Mouse (Mus musculus) hindbrain, embryonic 14.5 days (tissue): ENCODE measurements at regions not wholly inside any gene's neighbourhood (a gene's known extent, or its start where the extent isn't known, plus 50 kb on each side); places are given as distances from the start of the nearest gene placed in this dataset.
A peak's percentile ranks its signal among the peaks of the same experiment; 100 is the strongest.

Source experiments
- ATAC-seq: fragments of 200-750 bp; cut with Nextera tagmentation; 2 replicates; pipeline ENCODE4 v1.8.0; 2017; ENCODE audit warnings: moderate number of reproducible peaks, mild to moderate bottlenecking, moderate TSS enrichment, moderate library complexity; ENCODE audit not compliant: low FRiP score
- DNase-seq: peaks from one replicate; pipeline ENCODE4 v3.0.0-alpha.2; 2015; ENCODE audit warnings: low spot score
- H3K27ac ChIP-seq: fragments of 300-500 bp; sonication (generic); 2 replicates; pipeline ENCODE4 v1.5.1; 2014; ENCODE audit warnings: mild to moderate bottlenecking, moderate library complexity
- H3K27me3 ChIP-seq: fragments of 300-500 bp; sonication (generic); 2 replicates; pipeline ENCODE4 v1.6.1; 2014; ENCODE audit warnings: mild to moderate bottlenecking, low read length, mixed read lengths; ENCODE audit not compliant: control insufficient read depth, insufficient read depth
- H3K36me3 ChIP-seq: fragments of 300-500 bp; sonication (generic); replicated peaks from 2 replicates; pipeline ENCODE4 v1.6.1; 2014; ENCODE audit not compliant: control insufficient read depth, insufficient read depth
- H3K4me1 ChIP-seq: fragments of 300-500 bp; sonication (generic); replicated peaks from 2 replicates; pipeline ENCODE4 v1.6.1; 2014; ENCODE audit warnings: antibody characterized with exemption, low read length, mixed read lengths; ENCODE audit not compliant: control insufficient read depth, insufficient read depth
- H3K4me2 ChIP-seq: fragments of 300-500 bp; sonication (generic); replicated peaks from 2 replicates; pipeline ENCODE4 v1.6.1; 2014; ENCODE audit warnings: mild to moderate bottlenecking, moderate library complexity
- H3K4me3 ChIP-seq: fragments of 300-500 bp; sonication (generic); replicated peaks from 2 replicates; pipeline ENCODE4 v1.5.1; 2014; ENCODE audit warnings: mild to moderate bottlenecking, low read length
- H3K9ac ChIP-seq: fragments of 300-500 bp; sonication (generic); 2 replicates; pipeline ENCODE4 v1.6.1; 2014
- H3K9me3 ChIP-seq: fragments of 300-500 bp; sonication (generic); 2 replicates; pipeline ENCODE4 v1.6.1; 2016; ENCODE audit warnings: low read length; ENCODE audit not compliant: control insufficient read depth
- WGBS: fragments of 180-500 bp; shearing (Covaris S2); extraction: QIAGEN DNeasy Blood & Tissue Kit; methylation state at CpG from one replicate; pipeline ENCODE4 v1.1.7; 2014; 5-methylcytosine and 5-hydroxymethylcytosine counted together

GRCm38 (mm10) chr3:133623201-133623744 is 78.3 kb upstream of the Tet2 start:
- WGBS = 51% methylated on average over 9 of the region's 9 CpGs
- Histone ChIP-seq H3K27ac (no peak overlapping the region), H3K9ac (no peak overlapping the region), H3K4me2 (no peak overlapping the region), H3K4me1 (no peaks in the 10 kb centered on the region), H3K9me3 (no peaks in the 10 kb centered on the region), H3K27me3 (no peaks in the 10 kb centered on the region), H3K4me3 (no peak overlapping the region), H3K36me3 (no peaks in the 10 kb centered on the region)
- no peak for DNase-seq
- peak; percentile 31; the same call in 1 of the 2 replicates for ATAC-seq

- WGBS = 80% methylated on average over 3 of the region's 3 CpGs
- Histone ChIP-seq H3K9me3 (no peaks in the 10 kb centered on the region), H3K4me3 (no peak overlapping the region), H3K4me1 (no peaks in the 10 kb centered on the region), H3K9ac (no peak overlapping the region), H3K27ac (no peak overlapping the region), H3K36me3 (no peaks in the 10 kb centered on the region), H3K4me2 (no peak overlapping the region), H3K27me3 (no peaks in the 10 kb centered on the region)
- no peak for DNase-seq
- ATAC-seq = no peak
Measured at GRCm38 (mm10) chr3:133624079-133624875, 79.3 kb upstream of the Tet2 start.

- Histone ChIP-seq H3K4me2 (no peak overlapping the region), H3K27me3 (no peaks in the 10 kb centered on the region), H3K9ac (no peak overlapping the region), H3K9me3 (no peaks in the 10 kb centered on the region), H3K4me1 (no peaks in the 10 kb centered on the region), H3K36me3 (no peaks in the 10 kb centered on the region), H3K4me3 (no peak overlapping the region), H3K27ac (no peak overlapping the region)
- DNase-seq (no peak), ATAC-seq (no peak)
- 94% methylated on average over 3 of the region's 3 CpGs for WGBS
Measured at GRCm38 (mm10) chr3:133625046-133625445, 80.1 kb upstream of the Tet2 start.

GRCm38 (mm10) chr3:133626442-133626841 is 81.5 kb upstream of the Tet2 start:
- 69% methylated on average over 1 of the region's 1 CpGs for WGBS
- H3K9me3 ChIP-seq = no peaks in the 10 kb centered on the region

DNA sequence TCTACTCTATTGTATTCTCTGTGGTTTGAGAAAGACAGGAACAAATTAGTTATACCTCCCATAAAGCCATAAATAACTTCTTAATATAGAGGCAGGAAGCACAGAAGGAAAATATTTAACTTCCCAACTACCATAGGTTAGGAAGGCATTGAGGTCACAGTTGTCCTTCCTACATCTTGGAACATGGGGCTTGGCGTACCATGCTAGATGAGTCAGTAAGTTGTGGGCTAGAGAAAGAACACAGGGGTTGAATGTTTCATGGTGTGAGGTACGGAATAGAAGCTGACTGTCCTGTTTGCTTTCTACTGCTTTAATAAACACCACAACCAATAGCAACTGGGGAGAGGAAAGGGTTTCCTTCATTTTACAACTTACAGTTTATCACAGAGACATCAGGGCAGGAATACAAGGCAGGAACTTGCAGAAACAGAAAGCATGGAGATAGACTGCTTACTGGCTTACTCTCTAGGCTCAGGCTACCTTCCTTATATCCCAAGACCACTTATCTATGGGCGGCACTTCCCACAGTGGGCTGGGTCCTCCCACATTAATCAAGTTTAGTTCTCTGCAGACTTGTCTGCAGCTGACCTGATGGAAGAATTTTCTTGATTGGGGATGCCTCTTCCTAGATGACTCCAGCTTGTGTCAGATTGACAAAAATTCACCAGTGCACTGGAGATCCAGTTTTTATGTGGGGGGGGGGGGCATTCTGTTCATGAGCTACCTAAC is 82.3 kb upstream of the Tet2 start:
- Histone ChIP-seq H3K27ac (no peak overlapping the region), H3K4me1 (no peaks in the 10 kb centered on the region), H3K4me3 (no peak overlapping the region), H3K9me3 (no peaks in the 10 kb centered on the region), H3K27me3 (no peaks in the 10 kb centered on the region), H3K9ac (no peak overlapping the region), H3K36me3 (no peaks in the 10 kb centered on the region), H3K4me2 (no peak overlapping the region)
- DNase-seq (no peak), ATAC-seq (no peak)
- WGBS = 81% methylated on average over 3 of the region's 3 CpGs

More at GRCm38 (mm10) chr3:133626442-133626841, 81.5 kb upstream of the Tet2 start:
- DNase-seq (no peak), ATAC-seq (no peak)
- no peak overlapping the region for H3K27ac ChIP-seq
- no peak overlapping the region for H3K9ac ChIP-seq
- H3K4me3 ChIP-seq = no peak overlapping the region
- H3K27me3 ChIP-seq = no peaks in the 10 kb centered on the region
- no peak overlapping the region for H3K4me2 ChIP-seq
- no peaks in the 10 kb centered on the region for H3K36me3 ChIP-seq
- no peaks in the 10 kb centered on the region for H3K4me1 ChIP-seq

DNA sequence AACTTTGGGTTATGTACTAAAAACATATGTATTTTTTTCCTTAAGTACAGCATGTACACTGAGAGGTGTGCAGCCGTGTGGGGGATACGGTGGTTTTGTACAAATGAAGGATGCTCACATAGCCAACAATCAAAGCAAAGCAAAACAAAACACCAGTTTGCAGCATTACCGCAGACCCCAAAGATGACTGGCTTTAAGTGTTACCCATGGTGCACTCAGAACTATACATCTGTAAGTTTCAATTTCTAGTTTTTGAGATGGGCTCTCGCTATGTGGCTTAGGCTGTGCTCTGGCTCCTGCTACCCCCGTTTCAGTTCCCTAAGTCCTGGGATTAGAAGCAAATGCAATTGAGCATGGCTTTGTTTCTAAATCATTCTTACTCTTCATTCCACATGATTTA is 89.4 kb upstream of the Tet2 start:
- Histone ChIP-seq H3K27ac (no peak overlapping the region), H3K4me3 (no peak overlapping the region), H3K36me3 (no peaks in the 10 kb centered on the region), H3K27me3 (no peaks in the 10 kb centered on the region), H3K4me1 (no peaks in the 10 kb centered on the region), H3K4me2 (no peak overlapping the region), H3K9me3 (no peaks in the 10 kb centered on the region), H3K9ac (no peak overlapping the region)
- ATAC-seq (no peak), DNase-seq (no peak)
- 90% methylated on average over 5 of the region's 5 CpGs for WGBS

DNA sequence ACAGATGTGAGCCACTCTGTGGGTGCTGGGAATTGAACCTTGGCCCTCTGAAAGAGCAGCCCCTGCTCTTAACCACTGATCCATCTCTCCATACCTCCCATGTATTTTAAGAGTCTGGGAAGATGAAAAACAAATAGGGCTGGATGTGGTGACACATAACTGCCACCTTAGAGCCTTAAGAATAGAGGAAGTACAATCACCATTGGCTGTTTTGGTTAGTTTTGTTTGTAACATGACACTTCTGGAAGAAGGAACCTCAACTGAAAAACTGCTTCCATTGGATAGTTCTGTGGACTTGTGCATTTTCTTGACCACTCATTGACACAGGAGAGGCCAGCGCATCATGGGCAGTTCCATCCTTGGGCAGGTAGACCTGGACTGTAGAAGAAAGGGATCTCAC is 100.7 kb upstream of the Tet2 start:
- no peak overlapping the region for H3K4me3 ChIP-seq

GRCm38 (mm10) chr3:133646449-133647059 is 101.6 kb upstream of the Tet2 start:
- ATAC-seq = peak; percentile 73

More for the DNA sequence above, 100.7 kb upstream of the Tet2 start:
- H3K27me3 ChIP-seq = no peaks in the 10 kb centered on the region
- H3K9me3 ChIP-seq = no peaks in the 10 kb centered on the region
- no peak overlapping the region for H3K27ac ChIP-seq
- no peak overlapping the region for H3K4me2 ChIP-seq
- WGBS = 100% methylated on average over 1 of the region's 1 CpGs
- ATAC-seq (no peak), DNase-seq (no peak)
- H3K4me1 ChIP-seq = no peaks in the 10 kb centered on the region
- H3K9ac ChIP-seq = no peak overlapping the region
- no peaks in the 10 kb centered on the region for H3K36me3 ChIP-seq

DNA sequence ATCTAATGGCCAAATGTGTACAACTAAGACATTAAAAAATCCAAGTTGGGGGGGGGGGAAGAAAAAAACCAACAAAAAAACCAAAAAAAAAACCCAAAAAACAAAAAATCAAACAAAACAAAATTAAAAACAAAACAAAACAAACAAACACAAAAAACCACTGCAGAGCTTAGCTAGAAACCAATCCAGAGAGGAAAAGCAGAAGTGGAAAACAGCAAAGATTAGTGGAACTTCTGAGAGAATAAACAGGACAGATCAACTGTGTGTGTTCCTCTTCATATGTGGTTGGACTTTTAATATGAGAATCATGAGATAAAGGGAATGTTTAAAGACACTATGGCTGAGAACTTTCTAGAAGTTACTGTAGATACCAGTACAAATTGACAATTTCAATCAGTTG is 105.1 kb upstream of the Tet2 start:
- no peak for ATAC-seq
- H3K4me1 ChIP-seq = no peaks in the 10 kb centered on the region
- no peak overlapping the region for H3K9ac ChIP-seq
- H3K27ac ChIP-seq = no peak overlapping the region
- no peaks in the 10 kb centered on the region for H3K36me3 ChIP-seq
- H3K4me3 ChIP-seq = no peak overlapping the region
- H3K4me2 ChIP-seq = no peak overlapping the region
- H3K27me3 ChIP-seq = no peaks in the 10 kb centered on the region
- DNase-seq = no peak
- no peaks in the 10 kb centered on the region for H3K9me3 ChIP-seq

More at GRCm38 (mm10) chr3:133646449-133647059, 101.6 kb upstream of the Tet2 start:
- peak overlapping the region; percentile 33 for H3K4me2 ChIP-seq
- H3K4me3 ChIP-seq = peak overlapping the region; percentile 8; the same call in 1 of the 2 replicates
- DNase-seq = peak; percentile 44
- H3K27ac ChIP-seq = no peak overlapping the region
- H3K36me3 ChIP-seq = no peaks in the 10 kb centered on the region
- 32% methylated on average over 7 of the region's 7 CpGs for WGBS
- no peaks in the 10 kb centered on the region for H3K9me3 ChIP-seq
- H3K27me3 ChIP-seq = no peaks in the 10 kb centered on the region
- H3K4me1 ChIP-seq = no peaks in the 10 kb centered on the region
- H3K9ac ChIP-seq = no peak overlapping the region
